Mouse (Mus musculus): ENCODE measurements around the gene Ubap1l.

GRCm38 (mm10) chr9:65382751-65383097 lies 21.9 kb downstream of the Ubap1l start:
- TF ChIP-seq CTCF (IDR thresholded peaks at IDR 0.05; ENCODE audit: low read depth) (no peak), EP300 (IDR thresholded peaks at IDR 0.05; ENCODE audit: low read depth) (no peak)
